Mouse (Mus musculus) liver, embryonic 14 days (tissue): ENCODE measurements around the gene Pla2g15. TPM values are rescaled to one million over a fixed set of nuclear protein-coding genes. Genes with fewer than 3 reads are reported as not detected.

ENCODE experiments used
- polyA plus RNA-seq: library from polyadenylated mRNA; depleted of rRNA; stranded (reverse); fragments of >200 nt; gene quantifications from 2 replicates; pipeline ENCODE4 v1.2.3, GENCODE M21; 2012; rRNA removed

Pla2g15 gene
- 3.0 and 3.3 TPM in 2 replicates for polyA plus RNA-seq

GRCm38 (mm10) chr8:106149801-106150652 is at the start of gene Pla2g15:
Gene Pla2g15, plus strand, starts transcription at chr8:106150399.

GRCm38 (mm10) chr8:106136156-106137130 is 13.8 kb upstream of the Pla2g15 start, which contains the start of gene Esrp2:
Gene Esrp2, minus strand, starts transcription at chr8:106136974.

GRCm38 (mm10) chr8:106168356-106169016 is 18.3 kb downstream of the Pla2g15 start, which contains the start of gene Slc7a6:
Gene Slc7a6, plus strand, starts transcription at chr8:106168857.

GRCm38 (mm10) chr8:106210821-106211345 is 60.7 kb downstream of the Pla2g15 start, which contains the start of the genes Slc7a6os and Prmt7:
Gene Slc7a6os, minus strand, starts transcription at chr8:106210935.
Gene Prmt7, plus strand, starts transcription at chr8:106210936.

Other genes starting within 250 kb of the Pla2g15 start
- gene Pskh1, start 250.0 kb upstream of the Pla2g15 start, polyA plus RNA-seq: 8.4 and 9.5 TPM in 2 replicates
- gene Ctrl, start 216.5 kb upstream of the Pla2g15 start, polyA plus RNA-seq: 0.80 and 1.3 TPM in 2 replicates
- 47.4 and 48.3 TPM in 2 replicates for gene Psmb10, start 212.0 kb upstream of the Pla2g15 start, polyA plus RNA-seq
- gene Lcat, start 207.0 kb upstream of the Pla2g15 start, polyA plus RNA-seq: 34.6 and 40.3 TPM in 2 replicates
- gene Slc12a4, start 184.3 kb upstream of the Pla2g15 start, polyA plus RNA-seq: 9.7 and 10.8 TPM in 2 replicates
- gene Dpep3, start 171.0 kb upstream of the Pla2g15 start, polyA plus RNA-seq: not detected in 2 replicates
- gene Dus2, start 159.1 kb upstream of the Pla2g15 start, polyA plus RNA-seq: 8.4 and 9.4 TPM in 2 replicates
- gene Dpep2nb, start 144.4 kb upstream of the Pla2g15 start, polyA plus RNA-seq: not detected in 2 replicates
- gene Ddx28, start 138.5 kb upstream of the Pla2g15 start, polyA plus RNA-seq: 5.5 and 6.8 TPM in 2 replicates
- gene Nfatc3, start 91.6 kb upstream of the Pla2g15 start, polyA plus RNA-seq: 10.2 and 11.7 TPM in 2 replicates
- 6.1 and 6.8 TPM in 2 replicates for gene Esrp2, start 13.4 kb upstream of the Pla2g15 start, polyA plus RNA-seq
- gene Slc7a6, start 18.5 kb downstream of the Pla2g15 start, polyA plus RNA-seq: 3.3 and 3.9 TPM in 2 replicates
- gene Slc7a6os, start 60.5 kb downstream of the Pla2g15 start, polyA plus RNA-seq: 12.2 and 14.6 TPM in 2 replicates
- 10.4 and 11.7 TPM in 2 replicates for gene Prmt7, start 60.5 kb downstream of the Pla2g15 start, polyA plus RNA-seq
- gene Smpd3, start 187.6 kb downstream of the Pla2g15 start, polyA plus RNA-seq: 0.20 and 0.22 TPM in 2 replicates